Mouse (Mus musculus): Measurements from ENCODE around the gene Il17f. TPM values are rescaled to one million over a fixed set of nuclear protein-coding genes. Genes with fewer than 3 reads are reported as not detected.

The Il17f gene
- polyA plus RNA-seq, 1 experiment from 2014 or later, result not detected

GRCm38 (mm10) chr1:20819771-20820605, 29.6 kb upstream of the Il17f start, which contains the start of gene Mcm3:
Gene Mcm3 (minus strand): TSS chr1:20820312.
- DNase-seq (ENCODE audit: low read depth, low spot score), result peak; percentile 85
- CTCF ChIA-PET, result no interaction called here
- TF ChIP-seq CTCF (IDR thresholded peaks at IDR 0.05), result no peak
- in situ Hi-C loops (cut with MboI; ENCODE audit: low pct_unique_long_range_greater_than_20kb), result no loop called here
- ATAC-seq, result peak; percentile 100
- no peaks in the 10 kb centered on the region for H3K27me3 ChIP-seq
- POLR2A ChIA-PET, result no interaction called here

- ATAC-seq (no peak), DNase-seq (ENCODE audit: low read depth, low spot score) (no peak)
- ChIA-PET POLR2A (interaction anchor here (0.6 kb wide), 1 partner anchor 83 kb away, joined by 3 read pairs; no protein-coding TSS in a partner anchor), CTCF (no interaction called here)
- no peaks in the 10 kb centered on the region for H3K27me3 ChIP-seq
- in situ Hi-C loops (cut with MboI; ENCODE audit: low pct_unique_long_range_greater_than_20kb), result no loop called here
- TF ChIP-seq CTCF (IDR thresholded peaks at IDR 0.05), result no peak
Measured at GRCm38 (mm10) chr1:20817596-20817995, 27.2 kb upstream of the Il17f start.

DNA sequence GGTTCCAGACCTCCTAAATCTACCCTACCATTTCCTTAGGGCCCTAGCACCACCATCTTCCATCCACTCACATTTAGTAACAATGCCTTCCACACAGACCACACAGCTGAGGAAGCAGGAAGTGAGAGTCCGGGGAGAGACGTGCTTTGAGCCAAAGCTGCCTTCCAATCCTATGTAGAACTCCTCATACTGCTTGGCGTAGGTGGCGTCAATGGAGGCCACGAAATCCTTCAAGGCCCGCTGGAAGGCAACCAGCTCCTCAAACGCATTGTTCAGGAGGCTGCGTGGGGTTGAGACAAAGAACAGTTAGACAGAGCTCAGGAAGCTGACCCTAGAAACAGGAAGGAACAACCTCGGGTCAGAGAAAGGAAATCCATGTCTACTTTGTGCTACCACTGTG, 26.8 kb upstream of the Il17f start:
- ATAC-seq (no peak), DNase-seq (ENCODE audit: low read depth, low spot score) (no peak)
- H3K27me3 ChIP-seq, result no peaks in the 10 kb centered on the region
- TF ChIP-seq CTCF (IDR thresholded peaks at IDR 0.05), result no peak
- in situ Hi-C loops (cut with MboI; ENCODE audit: low pct_unique_long_range_greater_than_20kb), result no loop called here
- ChIA-PET POLR2A (interaction anchor here (0.6 kb wide), 1 partner anchor 83 kb away, joined by 3 read pairs; no protein-coding TSS in a partner anchor), CTCF (no interaction called here)

DNA sequence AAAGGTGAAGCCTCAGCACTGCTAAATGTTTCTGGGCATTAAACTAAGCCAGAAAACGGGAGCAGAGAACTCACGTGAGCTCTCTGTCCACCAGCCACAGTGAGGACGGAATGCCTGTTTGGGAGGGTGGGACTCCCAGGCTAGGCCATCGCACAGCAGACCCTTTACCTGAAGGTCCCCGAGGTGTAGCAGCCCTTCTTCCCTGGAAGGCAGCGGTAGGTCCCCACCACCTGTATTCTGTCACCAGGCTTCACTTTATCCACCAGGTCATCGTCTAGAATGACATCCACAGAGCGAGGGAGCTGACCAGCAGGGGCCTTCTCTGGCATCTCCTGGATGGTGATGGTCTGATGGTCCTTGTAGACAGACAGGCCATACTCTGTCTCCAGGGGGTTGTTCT, 24.1 kb upstream of the Il17f start:
- ChIA-PET CTCF (interaction anchor here (1.5 kb wide), 1 partner anchor 202 kb away, joined by 3 read pairs; no protein-coding TSS in a partner anchor), POLR2A (interaction anchor here (1.3 to 1.4 kb wide), 2 partner anchors 12 to 21 kb away, joined by 3 to 4 read pairs; no protein-coding TSS in a partner anchor)
- in situ Hi-C loops (cut with MboI; ENCODE audit: low pct_unique_long_range_greater_than_20kb), result no loop called here
- TF ChIP-seq CTCF (IDR thresholded peaks at IDR 0.05), result no peak
- ATAC-seq (no peak), DNase-seq (ENCODE audit: low read depth, low spot score) (no peak)
- no peaks in the 10 kb centered on the region for H3K27me3 ChIP-seq

GRCm38 (mm10) chr1:20804526-20804925, 14.1 kb upstream of the Il17f start:
- CTCF ChIA-PET, result interaction anchor here (1.9 kb wide), 1 partner anchor 105 kb away, joined by 5 read pairs; no protein-coding TSS in a partner anchor
- POLR2A ChIA-PET, result no interaction called here
- no peak for TF ChIP-seq CTCF (IDR thresholded peaks at IDR 0.05)
- H3K27me3 ChIP-seq, result no peaks in the 10 kb centered on the region
- in situ Hi-C loops (cut with MboI; ENCODE audit: low pct_unique_long_range_greater_than_20kb), result loop anchor here (5.0 kb wide), 1 partner anchor 102 kb away; no protein-coding TSS in a partner anchor
- no peak for DNase-seq (ENCODE audit: low read depth, low spot score)
- ATAC-seq, result no peak

DNA sequence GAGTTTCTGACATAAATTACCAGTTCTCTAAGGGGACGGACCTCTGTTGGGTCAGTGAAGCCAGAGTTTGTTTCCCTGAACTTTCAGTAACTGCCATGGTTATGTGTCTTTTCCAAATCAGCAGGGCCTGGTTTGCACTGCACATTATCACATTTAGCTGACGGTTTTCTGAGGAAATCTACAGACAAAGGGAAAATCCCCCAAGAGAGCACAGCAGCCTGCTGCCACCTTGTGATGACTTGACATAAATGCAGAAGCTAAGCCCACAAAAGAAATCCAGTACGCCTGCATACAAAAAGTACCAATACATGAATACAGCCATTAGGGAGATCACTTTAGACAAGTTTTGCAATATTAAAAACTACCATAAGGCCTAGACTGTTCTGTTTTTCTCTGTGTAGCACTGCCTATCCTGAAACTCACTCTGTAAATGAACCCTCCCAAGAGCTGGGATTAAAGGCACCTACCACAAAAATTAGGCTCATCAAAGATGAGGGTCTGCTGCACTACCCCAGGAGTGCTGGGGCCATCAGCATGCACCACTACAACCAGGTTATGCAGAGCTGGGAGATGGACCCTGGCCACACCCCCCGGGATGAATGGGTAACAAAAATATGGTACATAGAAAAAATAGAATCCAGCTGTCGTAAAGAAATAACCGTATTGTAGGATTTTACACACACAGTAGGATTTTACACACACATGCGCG, 11.4 kb upstream of the Il17f start:
- DNase-seq (ENCODE audit: low read depth, low spot score), result peak; percentile 4
- TF ChIP-seq CTCF (IDR thresholded peaks at IDR 0.05), result peak; percentile 75

GRCm38 (mm10) chr1:20801275-20801674, 10.9 kb upstream of the Il17f start:
- no peak for ATAC-seq
- in situ Hi-C loops (cut with MboI; ENCODE audit: low pct_unique_long_range_greater_than_20kb), result loop anchor here (5.0 kb wide), 1 partner anchor 99 kb away; no protein-coding TSS in a partner anchor
- no peaks in the 10 kb centered on the region for H3K27me3 ChIP-seq
- TF ChIP-seq CTCF (IDR thresholded peaks at IDR 0.05), result no peak
- ChIA-PET CTCF (interaction anchor here (0.9 to 2.0 kb wide), 10 partner anchors 10 to 489 kb away, joined by 3 to 15 read pairs (median 4); partner anchors contain the start of gene Il17f), POLR2A (no interaction called here)
- DNase-seq (ENCODE audit: low read depth, low spot score), result no peak

More for the DNA sequence above, 11.4 kb upstream of the Il17f start:
- H3K27me3 ChIP-seq, result no peaks in the 10 kb centered on the region
- in situ Hi-C loops (cut with MboI; ENCODE audit: low pct_unique_long_range_greater_than_20kb), result loop anchor here (5.0 kb wide), 1 partner anchor 100 kb away; no protein-coding TSS in a partner anchor
- ChIA-PET POLR2A (interaction anchor here (1.4 kb wide), 1 partner anchor 13 kb away, joined by 3 read pairs; no protein-coding TSS in a partner anchor), CTCF (interaction anchor here (0.9 to 2.0 kb wide), 10 partner anchors 10 to 490 kb away, joined by 3 to 15 read pairs (median 4); partner anchors contain the start of genes Il17f and Paqr8)
- ATAC-seq, result no peak

- no peak for DNase-seq (ENCODE audit: low read depth, low spot score)
- ChIA-PET CTCF (interaction anchor here (0.9 to 2.7 kb wide), 3 partner anchors 8 to 15 kb away, joined by 3 to 7 read pairs (median 5); no protein-coding TSS in a partner anchor), POLR2A (no interaction called here)
- TF ChIP-seq CTCF (IDR thresholded peaks at IDR 0.05), result no peak
- in situ Hi-C loops (cut with MboI; ENCODE audit: low pct_unique_long_range_greater_than_20kb), result loop anchor here (5.0 kb wide), 1 partner anchor 48 kb away; no protein-coding TSS in a partner anchor
- no peak for ATAC-seq
- no peaks in the 10 kb centered on the region for H3K27me3 ChIP-seq
Measured at GRCm38 (mm10) chr1:20795178-20795577, 4.8 kb upstream of the Il17f start.

DNA sequence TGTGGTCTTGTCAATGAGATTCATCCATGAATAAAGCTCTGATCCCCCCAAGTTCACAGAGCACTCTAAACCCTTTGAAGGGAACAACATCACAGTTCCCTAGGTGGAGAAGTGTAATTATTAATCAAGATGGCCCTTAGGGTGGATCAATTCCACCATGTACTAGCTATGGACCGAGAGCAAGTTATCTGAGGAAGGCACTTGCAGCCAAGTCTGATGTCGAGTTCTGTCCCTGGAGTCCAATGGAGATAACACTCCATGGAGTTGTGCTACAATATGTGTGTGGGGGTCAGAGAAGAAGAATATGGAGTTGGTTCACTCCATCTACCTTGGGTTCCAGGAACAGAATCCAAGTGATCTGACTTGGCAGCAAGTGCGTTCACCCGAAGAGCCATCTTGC, 4.3 kb upstream of the Il17f start:
- in situ Hi-C loops (cut with MboI; ENCODE audit: low pct_unique_long_range_greater_than_20kb), result loop anchor here (5.0 kb wide), 1 partner anchor 47 kb away; no protein-coding TSS in a partner anchor
- H3K27me3 ChIP-seq, result no peaks in the 10 kb centered on the region
- ATAC-seq (no peak), DNase-seq (ENCODE audit: low read depth, low spot score) (no peak)
- ChIA-PET CTCF (interaction anchor here (0.9 to 2.7 kb wide), 3 partner anchors 9 to 15 kb away, joined by 3 to 7 read pairs (median 5); no protein-coding TSS in a partner anchor), POLR2A (no interaction called here)
- TF ChIP-seq CTCF (IDR thresholded peaks at IDR 0.05), result no peak

GRCm38 (mm10) chr1:20791414-20791813, 997 bp upstream of the Il17f start:
- ATAC-seq (no peak), DNase-seq (ENCODE audit: low read depth, low spot score) (no peak)
- POLR2A ChIA-PET, result no interaction called here
- TF ChIP-seq CTCF (IDR thresholded peaks at IDR 0.05), result no peak
- in situ Hi-C loops (cut with MboI; ENCODE audit: low pct_unique_long_range_greater_than_20kb), result no loop called here
- no peaks in the 10 kb centered on the region for H3K27me3 ChIP-seq
- CTCF ChIA-PET, result no interaction called here

All from Patski (cell line).